ENCODE assay signal across 23 mouse cellular contexts in genomic region chr2:154577744-154578067, GRCm38 (mm10). TPM values are rescaled to one million over a fixed set of nuclear protein-coding genes. Genes with fewer than 3 reads are reported as not detected.
DNase-seq lines count a peak whose midpoint lies in the region; ATAC-seq lines count a peak whose summit lies in the region.
"Had no signal": no experiment of that assay in that cellular context is flagged by ENCODE, and none has a peak within 500 bp of the region (broad histone marks: within the 10 kb centered on the region; RNA-seq: fewer than 3 reads in every experiment).

No protein-coding gene starts in this region.

- no peaks in the 10 kb centered on the region for H3K27me3 ChIP-seq in limb, embryonic 12.5 days
- no peaks in the 10 kb centered on the region for H3K27me3 ChIP-seq in limb, embryonic 10.5 days (ENCODE audit: low read depth, poor library complexity, severe bottlenecking)
- H3K27me3 ChIP-seq in embryonic facial prominence, embryonic 11.5 days (ENCODE audit: control insufficient read depth, insufficient read depth, low read length): no peaks in the 10 kb centered on the region
- no peaks in the 10 kb centered on the region for H3K27me3 ChIP-seq in hindbrain, embryonic 11.5 days (ENCODE audit: control insufficient read depth, insufficient read depth, low read length)
- no peaks in the 10 kb centered on the region for H3K27me3 ChIP-seq in midbrain, embryonic 15.5 days (replicated peaks)
- H3K27me3 ChIP-seq: limb, embryonic 15.5 days; megakaryocyte, embryonic 14.5 days had no signal

- no peak overlapping the region for H3K27ac ChIP-seq in limb, embryonic 12.5 days
- H3K27ac ChIP-seq in limb, embryonic 10.5 days: no peak overlapping the region
- no peak overlapping the region for H3K27ac ChIP-seq in embryonic facial prominence, embryonic 11.5 days (replicated peaks; ENCODE audit: low read depth, low read length)
- peak overlapping the region; percentile 88 for H3K27ac ChIP-seq in hindbrain, embryonic 11.5 days (ENCODE audit: low read depth, low read length)
- peak overlapping the region; percentile 40 for H3K27ac ChIP-seq in midbrain, embryonic 15.5 days
- H3K27ac ChIP-seq: limb, embryonic 15.5 days; stomach, postnatal 0 days had no signal

- no peak for ATAC-seq in limb, embryonic 12.5 days (ENCODE audit: insufficient number of reproducible peaks, insufficient read depth, low FRiP score, low TSS enrichment, low read depth)
- ATAC-seq in embryonic facial prominence, embryonic 11.5 days (replicated peaks; ENCODE audit: insufficient number of reproducible peaks, low FRiP score, low TSS enrichment, low read depth): 0 out of 2 replicates have a peak, but pooled peaks have one; percentile 26
- peak; percentile 62 for ATAC-seq in hindbrain, embryonic 11.5 days (ENCODE audit: low FRiP score)
- no peak for ATAC-seq in midbrain, embryonic 15.5 days (replicated peaks)

- DNase-seq in limb, embryonic 10.5 days (ENCODE audit: low spot score): no peak
- DNase-seq in embryonic facial prominence, embryonic 11.5 days (ENCODE audit: low spot score): no peak
- no peak for DNase-seq in hindbrain, embryonic 11.5 days (ENCODE audit: low spot score)
- DNase-seq in left cerebral cortex, postnatal 25 days (ENCODE audit: low spot score in 2 of 2): no peak
- no peak for DNase-seq in B cell, adult 2 months
- DNase-seq in thymus, postnatal 10 days (ENCODE audit: low spot score in 2 of 2): no peak
- DNase-seq: cerebellum, adult 9-10 months; heart, adult 11 months; kidney, adult 9 months; kidney, postnatal 36 days; layer of hippocampus, adult 9-11 months; lung, postnatal 10 days; right cerebral cortex, postnatal 14 days; thymus, postnatal 25 days had no signal

- H3K4me3 ChIP-seq in limb, embryonic 12.5 days (replicated peaks): no peak overlapping the region
- H3K4me3 ChIP-seq in limb, embryonic 10.5 days: no peak overlapping the region
- no peak overlapping the region for H3K4me3 ChIP-seq in embryonic facial prominence, embryonic 11.5 days (ENCODE audit: low read depth, low read length)
- H3K4me3 ChIP-seq in hindbrain, embryonic 11.5 days (ENCODE audit: low read depth, low read length): no peak overlapping the region
- no peak overlapping the region for H3K4me3 ChIP-seq in midbrain, embryonic 15.5 days
- H3K4me3 ChIP-seq: erythroblast, embryonic 14.5 days; limb, embryonic 15.5 days; megakaryocyte, embryonic 14.5 days had no signal

- intact Hi-C loops in left cerebral cortex, postnatal 25 days (cut with DNase I): no loop called here

- peak overlapping the region; percentile 18; the same call in 1 of the 2 replicates for H3K9ac ChIP-seq in limb, embryonic 12.5 days (replicated peaks)
- H3K9ac ChIP-seq in embryonic facial prominence, embryonic 11.5 days (replicated peaks; ENCODE audit: low read length): no peak overlapping the region
- peak overlapping the region; percentile 40; the same call in 1 of the 2 replicates for H3K9ac ChIP-seq in hindbrain, embryonic 11.5 days (ENCODE audit: low read depth, low read length)
- H3K9ac ChIP-seq in midbrain, embryonic 15.5 days: no peak overlapping the region
- H3K9ac ChIP-seq: limb, embryonic 15.5 days had no signal

- H3K4me2 ChIP-seq in limb, embryonic 12.5 days: no peak overlapping the region
- no peak overlapping the region for H3K4me2 ChIP-seq in embryonic facial prominence, embryonic 11.5 days (ENCODE audit: low read depth, low read length)
- no peak overlapping the region for H3K4me2 ChIP-seq in hindbrain, embryonic 11.5 days (replicated peaks; ENCODE audit: low read depth, low read length)
- H3K4me2 ChIP-seq in midbrain, embryonic 15.5 days: no peak overlapping the region
- H3K4me2 ChIP-seq: limb, embryonic 15.5 days had no signal

- H3K4me1 ChIP-seq in limb, embryonic 12.5 days (replicated peaks): peaks cover 8% of the 10 kb centered on the region
- H3K4me1 ChIP-seq in limb, embryonic 10.5 days: 0 out of 2 replicates have a peak, but pooled peaks cover 3% of the 10 kb centered on the region
- H3K4me1 ChIP-seq in embryonic facial prominence, embryonic 11.5 days (ENCODE audit: control insufficient read depth, insufficient read depth, low read length): no peaks in the 10 kb centered on the region
- H3K4me1 ChIP-seq in hindbrain, embryonic 11.5 days (replicated peaks; ENCODE audit: control insufficient read depth, insufficient read depth, low read length): peaks cover 11% of the 10 kb centered on the region
- peaks cover 11% of the 10 kb centered on the region for H3K4me1 ChIP-seq in midbrain, embryonic 15.5 days

- WGBS in limb, embryonic 12.5 days: 85% methylated on average over 6 of the region's 6 CpGs
- 90% methylated on average over 6 of the region's 6 CpGs for WGBS in limb, embryonic 10.5 days
- 72% methylated on average over 6 of the region's 6 CpGs for WGBS in embryonic facial prominence, embryonic 11.5 days
- 56% methylated on average over 6 of the region's 6 CpGs for WGBS in hindbrain, embryonic 11.5 days
- WGBS in midbrain, embryonic 15.5 days: 54% methylated on average over 6 of the region's 6 CpGs

- H3K9me3 ChIP-seq in limb, embryonic 12.5 days: no peaks in the 10 kb centered on the region
- H3K9me3 ChIP-seq in limb, embryonic 10.5 days (replicated peaks): no peaks in the 10 kb centered on the region
- H3K9me3 ChIP-seq in embryonic facial prominence, embryonic 11.5 days (replicated peaks; ENCODE audit: control insufficient read depth, low read length): no peaks in the 10 kb centered on the region
- no peaks in the 10 kb centered on the region for H3K9me3 ChIP-seq in hindbrain, embryonic 11.5 days (ENCODE audit: control insufficient read depth, low read length)
- no peaks in the 10 kb centered on the region for H3K9me3 ChIP-seq in midbrain, embryonic 15.5 days
- H3K9me3 ChIP-seq: G1E; limb, embryonic 15.5 days had no signal

- H3K36me3 ChIP-seq in limb, embryonic 12.5 days: no peaks in the 10 kb centered on the region
- H3K36me3 ChIP-seq in limb, embryonic 10.5 days: no peaks in the 10 kb centered on the region
- no peaks in the 10 kb centered on the region for H3K36me3 ChIP-seq in embryonic facial prominence, embryonic 11.5 days (replicated peaks; ENCODE audit: control insufficient read depth, insufficient read depth, low read depth, low read length)
- H3K36me3 ChIP-seq in hindbrain, embryonic 11.5 days (ENCODE audit: control insufficient read depth, insufficient read depth, low read length): no peaks in the 10 kb centered on the region
- no peaks in the 10 kb centered on the region for H3K36me3 ChIP-seq in midbrain, embryonic 15.5 days (replicated peaks)
- H3K36me3 ChIP-seq: G1E; limb, embryonic 15.5 days had no signal

RNA-seq across cellular contexts. Expression of gene E2f1, which starts 8.0 kb away (rescaled TPM):
- polyA plus RNA-seq in limb, embryonic 12.5 days (2016; fragmentation: Nextera tagmentation; extraction: Ambion mirVana): 25.5 and 28.8 TPM in 2 replicates
- 25.4 and 27.3 TPM in 2 replicates for polyA plus RNA-seq in limb, embryonic 10.5 days (2016; fragmentation: Nextera tagmentation; extraction: Ambion mirVana)
- 7.2 and 8.6 TPM in 2 replicates for polyA plus RNA-seq in embryonic facial prominence, embryonic 11.5 days (2014; fragmentation: Nextera tagmentation; extraction: Ambion mirVana)
- polyA plus RNA-seq in hindbrain, embryonic 11.5 days (2014; fragmentation: Nextera tagmentation; extraction: Ambion mirVana): 13.0 and 16.9 TPM in 2 replicates
- 5.4 and 7.1 TPM in 2 replicates for polyA plus RNA-seq in midbrain, embryonic 15.5 days (2015; fragmentation: Nextera tagmentation; extraction: Ambion mirVana)
- 10 to 100 TPM in 1 of 2 experiments, 1 to 10 TPM in 1; 8.8 to 10.1 TPM for total RNA-seq in left cerebral cortex, postnatal 25 days (2021)

RNA-seq across cellular contexts. Expression of gene Necab3, which starts 19.0 kb away (rescaled TPM):
- polyA plus RNA-seq in limb, embryonic 12.5 days (2016; fragmentation: Nextera tagmentation; extraction: Ambion mirVana): 4.4 and 4.7 TPM in 2 replicates
- 2.0 and 2.1 TPM in 2 replicates for polyA plus RNA-seq in limb, embryonic 10.5 days (2016; fragmentation: Nextera tagmentation; extraction: Ambion mirVana)
- 1.7 and 2.2 TPM in 2 replicates for polyA plus RNA-seq in embryonic facial prominence, embryonic 11.5 days (2014; fragmentation: Nextera tagmentation; extraction: Ambion mirVana)
- 10.8 and 12.5 TPM in 2 replicates for polyA plus RNA-seq in hindbrain, embryonic 11.5 days (2014; fragmentation: Nextera tagmentation; extraction: Ambion mirVana)
- 15.4 and 18.0 TPM in 2 replicates for polyA plus RNA-seq in midbrain, embryonic 15.5 days (2015; fragmentation: Nextera tagmentation; extraction: Ambion mirVana)
- total RNA-seq in left cerebral cortex, postnatal 25 days (2021): 10 to 100 TPM; 82.5 to 88.7 TPM

RNA-seq across cellular contexts. Expression of gene Pxmp4, which starts 25.8 kb away (rescaled TPM):
- polyA plus RNA-seq in limb, embryonic 12.5 days (2016; fragmentation: Nextera tagmentation; extraction: Ambion mirVana): 14.8 and 16.0 TPM in 2 replicates
- polyA plus RNA-seq in limb, embryonic 10.5 days (2016; fragmentation: Nextera tagmentation; extraction: Ambion mirVana): 11.4 and 14.5 TPM in 2 replicates
- polyA plus RNA-seq in embryonic facial prominence, embryonic 11.5 days (2014; fragmentation: Nextera tagmentation; extraction: Ambion mirVana): 13.6 and 15.8 TPM in 2 replicates
- 12.8 and 14.1 TPM in 2 replicates for polyA plus RNA-seq in hindbrain, embryonic 11.5 days (2014; fragmentation: Nextera tagmentation; extraction: Ambion mirVana)
- 15.7 and 15.9 TPM in 2 replicates for polyA plus RNA-seq in midbrain, embryonic 15.5 days (2015; fragmentation: Nextera tagmentation; extraction: Ambion mirVana)
- total RNA-seq in left cerebral cortex, postnatal 25 days (2021): 10 to 100 TPM; 11.4 to 14.1 TPM

RNA-seq across cellular contexts. Expression of gene Actl10, which starts 26.1 kb away (rescaled TPM):
- 0.18 and 0.55 TPM in 2 replicates for polyA plus RNA-seq in limb, embryonic 12.5 days (2016; fragmentation: Nextera tagmentation; extraction: Ambion mirVana)
- 0.16 and 0.28 TPM in 2 replicates for polyA plus RNA-seq in limb, embryonic 10.5 days (2016; fragmentation: Nextera tagmentation; extraction: Ambion mirVana)
- polyA plus RNA-seq in embryonic facial prominence, embryonic 11.5 days (2014; fragmentation: Nextera tagmentation; extraction: Ambion mirVana): not detected in 2 replicates
- polyA plus RNA-seq in hindbrain, embryonic 11.5 days (2014; fragmentation: Nextera tagmentation; extraction: Ambion mirVana): 0.32 and 0.69 TPM in 2 replicates
- polyA plus RNA-seq in midbrain, embryonic 15.5 days (2015; fragmentation: Nextera tagmentation; extraction: Ambion mirVana): 0.36 and 0.60 TPM in 2 replicates
- not detected for total RNA-seq in left cerebral cortex, postnatal 25 days (2021)
- polyA plus RNA-seq: G1E; heart, embryonic 14.5 days; liver, embryonic 16.5 days; stomach, postnatal 0 days had no signal

RNA-seq across cellular contexts. Expression of gene 1700003F12Rik, which starts 30.8 kb away (rescaled TPM):
- polyA plus RNA-seq in limb, embryonic 12.5 days (2016; fragmentation: Nextera tagmentation; extraction: Ambion mirVana): 1.1 and 1.3 TPM in 2 replicates
- 1.1 and 1.6 TPM in 2 replicates for polyA plus RNA-seq in limb, embryonic 10.5 days (2016; fragmentation: Nextera tagmentation; extraction: Ambion mirVana)
- polyA plus RNA-seq in embryonic facial prominence, embryonic 11.5 days (2014; fragmentation: Nextera tagmentation; extraction: Ambion mirVana): 0.96 and 1.5 TPM in 2 replicates
- 2.5 and 3.0 TPM in 2 replicates for polyA plus RNA-seq in hindbrain, embryonic 11.5 days (2014; fragmentation: Nextera tagmentation; extraction: Ambion mirVana)
- 1.8 and 2.1 TPM in 2 replicates for polyA plus RNA-seq in midbrain, embryonic 15.5 days (2015; fragmentation: Nextera tagmentation; extraction: Ambion mirVana)
- total RNA-seq in left cerebral cortex, postnatal 25 days (2021): 1 to 10 TPM in 1 of 2 experiments, not detected in 1; 1.4 TPM
- total RNA-seq: G1E had no signal
- polyA plus RNA-seq: erythroblast, embryonic 14.5 days; G1E had no signal

Comparison
In these comparisons a context has a peak if more than half of its experiments do, and no peak if none do; other contexts are left out.
1. ATAC-seq: peak in embryonic facial prominence, embryonic 11.5 days (single experiment) and hindbrain, embryonic 11.5 days (single experiment); none in limb, embryonic 12.5 days (single experiment) and midbrain, embryonic 15.5 days (single experiment).
2. H3K27ac ChIP-seq: peak in hindbrain, embryonic 11.5 days (single experiment) and midbrain, embryonic 15.5 days (single experiment); none in limb, embryonic 12.5 days (single experiment), limb, embryonic 10.5 days (single experiment) and embryonic facial prominence, embryonic 11.5 days (single experiment).
3. H3K9ac ChIP-seq: peak in limb, embryonic 12.5 days (single experiment) and hindbrain, embryonic 11.5 days (single experiment); none in embryonic facial prominence, embryonic 11.5 days (single experiment) and midbrain, embryonic 15.5 days (single experiment).